Mouse (Mus musculus): ENCODE results near the gene Ppp1r3e.

The Ppp1r3e gene

DNA sequence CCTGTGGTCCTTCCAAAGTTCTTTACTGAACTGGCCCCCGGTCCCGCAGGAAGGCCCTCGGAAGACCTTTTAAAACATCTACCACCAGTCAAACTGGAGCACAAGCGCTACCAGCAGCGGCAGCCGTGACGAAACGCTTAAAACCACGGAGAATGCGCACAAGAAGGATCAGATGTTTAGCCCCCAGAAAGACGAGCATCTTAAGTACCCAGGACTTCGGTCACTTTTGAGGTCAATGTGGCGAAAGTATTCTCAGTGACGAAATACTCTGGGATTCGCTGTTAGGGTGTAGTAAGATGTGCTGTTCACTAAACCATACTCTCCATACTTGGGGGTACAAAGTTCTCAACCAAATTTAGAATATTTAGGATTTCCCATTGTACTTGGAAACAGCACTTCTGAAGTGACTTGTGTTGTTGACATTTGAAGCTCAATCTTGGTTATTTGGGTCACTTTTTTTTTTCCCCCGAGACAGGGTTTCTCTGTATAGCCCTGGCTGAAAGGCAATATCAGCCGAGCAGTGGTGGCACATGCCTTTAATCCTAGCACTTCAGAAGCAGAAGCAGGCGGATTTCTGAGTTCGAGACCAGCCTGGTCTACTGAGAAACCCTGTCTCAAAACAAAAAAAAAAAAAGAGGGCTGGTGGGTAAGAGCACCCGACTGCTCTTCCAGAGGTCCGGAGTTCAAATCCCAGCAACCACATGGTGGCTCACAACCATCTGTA, 12.9 kb downstream of the Ppp1r3e start:
- ChIA-PET POLR2A (interaction anchor here in 1 of 4 experiments (0.6 to 1.6 kb wide), 5 partner anchors 30 to 107 kb away, joined by 3 to 8 read pairs (median 4); partner anchors contain the start of gene Slc22a17), CTCF (interaction anchor here in 3 of 4 experiments (0.6 to 0.8 kb wide), 3 partner anchors 150 to 690 kb away, joined by 3 read pairs; no protein-coding TSS in a partner anchor)

DNA sequence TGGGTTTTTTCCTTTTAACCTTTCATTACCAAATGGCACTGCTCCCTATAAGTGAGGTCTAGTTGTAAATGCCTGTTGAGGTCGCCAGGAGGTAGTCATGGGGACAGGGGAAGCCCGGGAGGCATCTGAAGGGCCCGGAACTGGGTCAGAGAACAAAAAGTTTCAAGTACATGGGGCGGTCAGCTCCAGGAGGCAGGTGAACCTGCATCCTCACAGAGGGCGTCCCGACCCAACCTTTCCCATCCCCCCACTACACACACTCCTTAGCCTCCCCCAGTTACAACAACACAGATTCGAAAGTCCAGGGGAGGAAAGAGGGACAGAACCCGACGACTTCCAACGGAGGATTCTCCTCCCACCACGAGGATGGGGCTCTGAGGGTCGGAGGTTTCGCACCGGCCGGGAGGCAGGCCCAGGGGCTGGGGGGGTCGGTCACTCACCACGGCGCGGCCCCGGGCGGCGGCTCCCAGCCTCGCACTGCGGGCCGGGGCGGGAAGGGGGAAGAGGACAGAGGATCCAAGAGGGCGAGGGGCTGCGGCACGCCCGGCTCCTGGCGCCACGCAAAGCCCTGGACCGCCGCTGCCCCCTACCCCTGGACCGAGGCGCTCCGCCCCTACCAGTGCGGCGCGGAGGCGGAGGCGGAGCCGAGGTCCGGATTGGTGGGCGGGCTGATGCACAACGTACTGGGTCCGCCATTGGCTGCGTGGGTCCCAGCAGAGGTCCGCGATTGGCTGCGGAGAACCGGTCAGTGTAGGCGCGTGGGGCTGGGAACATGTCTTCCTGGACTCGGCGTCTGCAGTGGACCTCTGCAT, 13.6 kb downstream of the Ppp1r3e start:
- CTCF ChIA-PET: interaction anchor here in 3 of 4 experiments (0.6 to 1.0 kb wide), 3 partner anchors 20 to 931 kb away, joined by 3 to 4 read pairs (median 3); no protein-coding TSS in a partner anchor

DNA sequence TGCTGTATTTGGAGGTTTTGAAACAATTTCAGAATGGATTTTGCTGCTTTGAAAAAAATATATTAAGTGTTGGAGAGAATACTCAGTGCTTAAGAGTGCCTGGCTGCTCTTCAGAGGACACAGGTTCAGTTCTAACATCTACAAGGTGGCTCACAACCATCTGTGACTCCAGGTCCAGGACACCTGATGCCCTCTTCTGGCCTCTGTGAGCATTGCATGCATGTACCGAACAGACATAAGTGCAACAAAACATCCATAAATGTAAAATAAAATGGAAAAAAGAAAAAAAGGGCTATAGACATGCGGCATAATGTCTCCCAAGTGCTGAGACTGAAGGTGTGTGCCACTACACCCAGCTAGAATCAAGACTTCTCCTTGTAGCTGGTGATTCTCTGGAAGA, 16.8 kb downstream of the Ppp1r3e start:
- CTCF ChIA-PET: interaction anchor here in 3 of 4 experiments (0.6 to 1.7 kb wide), 19 partner anchors 8 to 182 kb away, joined by 3 to 12 read pairs (median 4); partner anchors contain the start of genes Ngdn (in 1 of the 3) and Ppp1r3e (in 1 of the 3)
- POLR2A ChIA-PET: interaction anchor here in 2 of 4 experiments (0.6 to 0.9 kb wide), 3 partner anchors 26 to 1958 kb away, joined by 3 read pairs; no protein-coding TSS in a partner anchor

More for the DNA sequence above, 13.6 kb downstream of the Ppp1r3e start:
- POLR2A ChIA-PET: interaction anchor here in 3 of 4 experiments (0.6 to 2.2 kb wide), 4 partner anchors 31 to 294 kb away, joined by 3 to 4 read pairs (median 3); partner anchors contain the start of gene Efs (in 1 of the 3)

DNA sequence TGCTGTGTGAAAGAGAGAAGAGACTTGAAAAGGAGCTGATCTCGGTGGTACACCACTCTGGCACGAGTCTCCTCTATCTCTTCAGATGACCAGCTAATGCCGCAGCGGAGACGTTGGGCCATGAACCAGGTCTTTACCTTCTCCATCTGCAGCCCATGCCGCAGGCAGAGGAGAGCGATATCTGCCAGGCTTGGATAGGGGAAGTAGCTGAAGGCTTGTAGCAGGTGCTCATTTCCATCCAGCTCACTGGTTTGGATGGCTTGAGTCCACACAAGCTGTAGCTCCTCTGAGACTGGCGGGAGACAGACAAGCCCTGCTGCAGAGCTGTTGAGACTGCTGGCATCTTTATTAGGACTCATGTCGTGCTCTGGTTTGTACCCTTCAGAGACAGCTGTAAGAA, 19.5 kb downstream of the Ppp1r3e start:
- POLR2A ChIA-PET: interaction anchor here in 3 of 4 experiments (0.6 to 1.1 kb wide), 4 partner anchors 12 to 172 kb away, joined by 3 to 9 read pairs (median 4); partner anchors contain the start of genes 1700123O20Rik (in 1 of the 3) and Ngdn (in 1 of the 3)
- CTCF ChIA-PET: interaction anchor here (0.5 to 1.3 kb wide), 7 partner anchors 11 to 639 kb away, joined by 3 to 6 read pairs (median 3); partner anchors contain the start of gene Ngdn (in 1 of the 4)

DNA sequence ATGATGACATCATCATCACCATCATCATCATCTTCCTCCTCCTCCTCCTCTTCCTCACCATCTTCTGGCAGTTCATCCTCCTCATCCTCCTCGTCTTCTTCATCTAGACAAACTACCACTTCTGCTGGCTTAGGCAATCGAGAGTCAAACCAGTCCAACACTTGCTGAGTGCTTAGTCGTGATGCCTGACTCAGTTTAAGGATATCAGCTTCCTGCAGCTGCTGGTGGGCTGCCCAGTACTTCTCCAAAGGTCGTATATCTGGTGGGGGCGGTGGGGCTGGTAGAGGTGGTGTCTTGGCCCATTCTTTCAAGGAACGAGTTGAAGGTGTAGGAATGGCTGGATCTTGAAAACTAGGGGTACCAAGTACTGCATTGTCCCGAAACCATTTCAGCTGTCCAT, 20.6 kb downstream of the Ppp1r3e start:
- ChIA-PET POLR2A (interaction anchor here in 1 of 4 experiments (1.0 kb wide), 1 partner anchor 171 kb away, joined by 3 read pairs; the partner anchor contains the start of gene 1700123O20Rik), CTCF (interaction anchor here in 2 of 4 experiments (0.6 to 1.3 kb wide), 2 partner anchors 71 to 152 kb away, joined by 3 to 6 read pairs; no protein-coding TSS in a partner anchor)

DNA sequence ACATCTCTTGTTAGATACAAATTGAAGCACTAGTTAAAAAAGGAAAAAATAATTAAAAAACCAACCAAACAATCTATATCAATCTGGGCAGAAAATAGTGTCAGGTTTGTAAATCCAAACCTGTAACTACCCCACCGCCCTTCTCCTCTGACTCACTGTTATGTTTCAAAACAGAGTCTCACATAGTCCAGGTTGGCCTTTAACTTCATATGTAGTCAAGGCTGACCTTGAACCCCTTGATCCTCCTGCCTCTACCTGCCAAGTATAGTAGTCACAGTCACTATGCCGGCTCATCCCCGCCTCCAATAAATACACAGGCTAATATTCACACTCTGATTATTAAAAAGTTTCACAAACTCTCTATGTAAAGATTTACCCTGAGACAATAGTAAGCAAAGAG, 21.6 kb downstream of the Ppp1r3e start:
- CTCF ChIA-PET: no interaction called here
- POLR2A ChIA-PET: interaction anchor here in 1 of 4 experiments (0.6 kb wide), 1 partner anchor 22 kb away, joined by 3 read pairs; no protein-coding TSS in a partner anchor

DNA sequence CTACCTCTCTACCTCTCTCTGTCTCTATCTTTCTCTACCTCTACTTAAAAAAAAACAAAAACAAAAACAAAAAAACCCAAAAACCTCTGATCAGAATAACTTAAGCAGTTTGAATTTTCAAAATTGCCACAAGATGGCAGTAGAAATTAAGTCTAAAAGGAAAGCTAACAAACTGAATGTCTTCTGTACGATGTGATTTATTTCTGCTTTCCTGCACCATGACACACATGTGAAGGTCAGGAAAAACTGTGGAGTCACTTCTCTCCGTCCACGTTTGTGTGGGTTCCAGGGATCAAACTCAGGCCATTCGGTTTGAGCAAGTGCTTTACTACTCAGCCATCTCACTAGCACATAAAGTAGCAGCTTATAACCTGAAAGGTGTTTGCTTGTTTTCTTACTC, 33.9 kb downstream of the Ppp1r3e start:
- ChIA-PET CTCF (interaction anchor here (0.6 to 2.6 kb wide), 52 partner anchors 8 to 590 kb away, joined by 3 to 16 read pairs (median 4); partner anchors contain the start of genes Ngdn (in 3 of the 4) and Cmtm5 (in 1 of the 4)), POLR2A (interaction anchor here in 3 of 4 experiments (0.7 to 2.0 kb wide), 7 partner anchors 8 to 1535 kb away, joined by 3 to 6 read pairs (median 4); partner anchors contain the start of gene Ngdn (in 1 of the 3))

DNA sequence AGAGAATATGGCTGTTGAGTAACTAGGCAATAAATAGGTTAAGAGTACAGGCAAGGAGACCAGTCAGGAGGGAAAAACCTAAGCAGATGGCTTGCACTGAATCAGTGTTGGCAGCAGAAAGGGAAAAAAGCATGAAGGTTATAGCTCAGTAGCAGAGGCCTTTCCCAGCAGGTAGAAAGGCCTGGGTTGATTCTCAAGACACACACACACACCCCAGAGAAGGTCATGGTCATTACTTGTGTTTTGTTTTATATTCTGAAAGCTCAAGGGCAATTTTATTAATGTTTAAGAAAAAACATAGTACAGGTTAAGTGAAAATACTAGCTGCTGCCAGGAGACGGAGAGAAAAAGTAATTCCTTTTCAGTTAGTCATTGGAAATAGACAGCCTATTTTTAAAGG, 53.6 kb downstream of the Ppp1r3e start:
- CTCF ChIA-PET: interaction anchor here (0.6 to 1.5 kb wide), 9 partner anchors 11 to 555 kb away, joined by 3 to 5 read pairs (median 3); no protein-coding TSS in a partner anchor
- POLR2A ChIA-PET: no interaction called here

Measured in embryonic stem cell, embryonic (primary cell).